Mouse (Mus musculus) kidney, postnatal 14 days (tissue): ENCODE measurements around the gene Samd4b.

Experiments used
- DNase-seq: peaks from one replicate; pipeline ENCODE4 v3.0.0; 2022; ENCODE audit warnings: mixed read lengths

The Samd4b gene

DNA sequence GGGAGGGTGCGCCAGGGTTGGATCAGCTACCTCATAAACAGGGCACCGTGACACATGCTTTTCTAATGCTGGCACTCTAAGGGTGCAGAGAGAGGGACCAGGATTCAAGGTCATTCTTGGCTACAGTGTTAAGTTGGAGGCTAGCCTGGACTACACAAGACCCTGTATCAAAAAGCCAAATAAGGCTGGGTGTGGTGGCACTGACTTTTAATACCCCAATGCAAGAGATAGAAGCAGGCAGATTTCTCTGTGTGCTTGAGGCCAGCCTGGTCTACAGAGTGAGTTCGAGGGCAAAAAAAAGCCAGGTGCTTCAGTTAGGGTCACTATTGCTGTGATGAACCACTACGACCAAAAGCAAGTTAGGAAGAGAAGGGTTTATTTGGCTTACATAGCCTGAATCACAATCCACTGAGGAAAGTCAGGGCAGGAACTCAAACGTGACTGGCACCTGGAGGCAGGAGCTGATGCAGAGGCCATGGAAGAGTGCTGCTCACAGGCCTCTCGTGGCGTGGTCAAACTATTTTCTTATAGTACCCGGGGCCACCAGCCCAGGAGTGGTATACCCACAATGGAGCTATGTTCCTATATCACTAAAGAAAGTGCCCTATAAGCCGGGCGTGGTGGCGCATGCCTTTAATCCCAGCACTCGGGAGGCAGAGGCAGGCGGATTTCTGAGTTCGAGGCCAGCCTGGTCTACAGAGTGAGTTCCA lies 156.0 kb downstream of the Samd4b start:
- DNase-seq: no peak

DNA sequence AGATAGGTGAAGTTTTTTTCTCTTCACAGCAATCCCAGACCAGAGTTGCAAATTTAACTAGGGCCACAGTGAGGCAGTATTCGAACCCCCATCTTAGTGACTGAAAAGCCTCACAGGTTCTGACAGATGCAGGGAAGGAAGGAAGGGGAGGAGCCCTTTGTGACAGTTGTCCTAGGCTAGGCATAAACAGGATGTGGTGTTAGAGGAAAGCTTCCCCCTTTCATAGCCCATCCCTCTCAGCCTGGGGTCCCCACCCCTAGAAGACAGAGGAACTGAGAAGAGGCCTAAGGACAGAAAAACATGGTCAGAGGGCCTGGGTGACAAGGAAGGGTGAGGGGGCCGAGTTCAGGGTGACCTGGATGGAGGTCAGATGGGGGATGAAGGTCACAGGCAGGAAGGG lies 157.2 kb downstream of the Samd4b start:
- peak; percentile 52 for DNase-seq

DNA sequence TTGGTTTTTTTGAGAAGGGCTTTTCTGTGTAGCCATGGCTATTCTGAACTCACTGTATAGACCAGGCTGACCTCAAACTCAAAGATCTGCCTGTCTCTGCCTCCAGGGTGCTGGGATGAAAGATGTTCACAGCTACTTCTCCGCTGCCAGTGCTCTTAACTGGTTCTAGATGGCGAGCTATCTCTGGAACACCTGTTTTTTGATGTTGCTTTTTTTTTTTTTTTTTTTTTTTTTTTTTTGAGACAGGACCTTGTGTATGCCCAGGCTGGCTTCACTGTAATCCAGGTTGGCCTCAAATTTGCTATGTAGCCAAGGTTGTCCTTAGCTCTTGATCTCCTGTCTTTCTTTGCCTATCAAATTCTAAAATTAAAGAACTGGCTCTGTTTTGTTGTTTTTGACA lies 159.2 kb downstream of the Samd4b start:
- no peak for DNase-seq

DNA sequence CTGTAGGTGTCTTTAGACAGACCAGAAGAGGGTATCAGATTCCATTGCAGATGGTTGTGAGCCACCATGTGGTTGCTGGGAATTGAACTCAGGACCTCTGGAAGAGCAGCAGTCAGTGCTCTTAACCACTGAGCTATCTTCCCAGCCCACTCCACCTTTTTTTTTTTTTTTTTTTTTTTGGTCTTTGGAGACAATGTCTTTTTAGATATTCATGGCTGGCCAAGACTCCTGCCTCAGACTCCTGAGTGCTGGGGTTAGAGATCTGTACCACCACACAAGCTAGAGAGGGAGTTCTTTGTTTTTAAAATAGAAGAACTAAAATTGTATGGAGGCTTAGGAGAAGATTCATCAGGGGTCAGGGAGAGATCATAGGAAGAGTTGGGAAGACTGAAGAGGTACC lies 160.0 kb downstream of the Samd4b start:
- no peak for DNase-seq

DNA sequence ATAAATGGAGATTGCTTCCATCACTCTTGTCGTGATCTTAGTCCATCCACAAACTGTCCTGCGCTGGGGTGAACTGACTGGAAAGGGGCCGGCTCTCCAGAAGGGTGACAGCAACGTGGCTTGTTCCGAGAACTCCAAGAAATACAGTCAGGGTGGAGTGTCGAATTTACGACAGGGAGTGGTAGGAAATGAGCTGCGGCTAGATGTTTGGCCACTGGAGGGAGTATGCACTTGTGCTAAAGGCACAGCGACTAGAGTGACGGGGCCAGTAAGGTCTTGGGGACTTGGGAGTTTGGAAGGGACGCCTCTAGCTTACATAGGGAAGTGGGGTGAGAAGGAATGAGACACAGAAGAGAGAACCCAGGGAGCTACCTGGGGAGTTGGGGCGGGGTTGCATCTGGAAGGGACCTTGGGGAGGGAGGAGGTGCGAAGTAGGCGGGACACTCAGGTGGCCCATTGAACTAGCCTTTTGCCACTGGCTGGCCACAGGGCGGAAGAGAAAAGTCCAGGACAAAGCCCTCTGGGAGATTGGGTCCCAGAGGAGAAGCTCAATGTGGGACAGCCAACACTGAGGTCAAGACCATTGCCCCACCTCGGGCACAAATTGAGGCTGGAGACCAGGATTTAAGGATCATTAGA lies 160.9 kb downstream of the Samd4b start, which contains the start of gene Gmfg:
Gene Gmfg (plus strand): TSS at position 516 of the 639 bp plus-strand sequence.
- DNase-seq: peak; percentile 84

DNA sequence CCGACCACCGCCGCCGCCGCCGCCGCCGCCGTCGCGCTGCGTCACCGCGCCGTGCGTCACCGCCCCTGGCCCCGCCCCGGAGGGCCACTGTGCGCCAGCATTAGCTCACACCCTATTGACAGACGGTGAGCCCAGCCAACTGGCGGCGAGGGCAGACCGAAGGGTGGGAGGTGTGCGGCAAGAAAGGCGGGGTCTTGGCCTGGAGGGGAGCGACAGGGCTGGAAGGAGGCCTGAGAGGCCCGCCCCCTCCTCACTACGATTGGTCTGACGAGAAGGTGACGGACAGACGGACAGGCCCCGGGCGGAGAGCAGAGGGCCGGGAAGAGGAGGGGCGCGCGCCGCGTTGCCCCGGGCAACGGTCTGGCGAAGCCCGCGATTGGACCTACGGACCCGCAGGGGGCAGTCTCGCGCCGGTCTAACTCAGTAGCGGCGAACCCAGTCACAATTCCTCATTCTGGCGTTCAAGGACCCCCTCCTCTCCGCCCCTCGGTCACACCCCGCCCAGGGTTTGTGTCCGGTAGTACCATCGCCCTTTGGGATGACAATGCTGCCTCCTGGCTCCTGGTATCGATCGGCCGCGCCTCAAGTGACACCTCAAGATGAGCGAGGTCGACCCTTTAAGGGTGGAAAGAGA lies 161.6 kb downstream of the Samd4b start:
- DNase-seq: peak; percentile 100

DNA sequence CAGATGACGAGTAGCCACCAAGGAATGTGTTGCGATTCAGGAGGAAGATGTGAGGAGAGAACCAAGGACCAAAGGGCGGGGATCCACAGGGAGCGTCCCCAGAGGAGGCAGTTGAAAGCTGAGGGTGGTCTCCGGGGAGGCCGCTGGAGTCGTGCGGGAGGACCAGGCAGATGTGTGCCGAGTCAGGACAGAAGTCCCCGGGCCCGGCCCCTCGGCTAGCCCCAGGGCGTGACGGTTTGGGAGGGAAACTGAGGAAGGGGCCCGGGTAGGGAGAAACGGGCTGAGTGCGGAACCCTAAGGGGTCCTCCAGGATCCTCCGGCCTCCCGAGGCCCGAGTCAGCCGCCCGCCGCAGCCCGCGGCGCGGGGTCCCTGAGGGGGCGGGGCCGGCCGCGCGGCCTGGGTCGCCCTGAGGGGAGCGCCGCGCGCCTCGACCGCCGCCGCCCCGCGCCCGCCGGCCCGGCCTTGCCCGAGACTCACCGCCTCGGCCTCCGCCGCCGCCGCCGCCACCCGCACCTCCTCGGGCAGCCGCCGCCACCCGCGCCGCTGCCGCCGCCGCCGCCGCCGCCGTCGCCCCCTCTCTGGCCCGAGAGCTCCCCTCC lies 162.2 kb downstream of the Samd4b start:
- DNase-seq: peak; percentile 33

DNA sequence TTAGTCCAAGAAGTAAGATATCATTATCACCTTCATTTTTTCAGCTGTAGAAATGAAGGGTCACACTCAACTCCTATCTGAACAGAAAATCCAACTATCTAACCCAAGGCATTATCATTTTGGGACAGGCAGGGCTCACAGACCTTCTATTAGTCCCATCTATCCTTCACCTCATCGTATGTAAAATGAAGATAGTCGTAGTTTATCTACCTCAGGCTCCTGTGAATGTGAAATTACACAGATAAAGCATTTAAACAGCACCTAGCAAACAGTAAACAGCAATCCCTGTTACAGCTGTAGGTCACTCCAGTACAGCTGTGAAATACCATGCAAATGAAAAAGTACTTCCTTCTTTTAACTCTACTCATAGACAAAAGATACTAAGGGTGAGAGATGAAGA lies 165.7 kb downstream of the Samd4b start:
- no peak for DNase-seq

GRCm38 (mm10) chr7:28430512-28430911 lies 167.4 kb downstream of the Samd4b start:
- no peak for DNase-seq

- DNase-seq: peak; percentile 39
These were observed 170.2 kb downstream of the Samd4b start for GRCm38 (mm10) chr7:28427738-28428137.

- DNase-seq: no peak
These were observed 174.9 kb downstream of the Samd4b start for GRCm38 (mm10) chr7:28423018-28423417.

DNA sequence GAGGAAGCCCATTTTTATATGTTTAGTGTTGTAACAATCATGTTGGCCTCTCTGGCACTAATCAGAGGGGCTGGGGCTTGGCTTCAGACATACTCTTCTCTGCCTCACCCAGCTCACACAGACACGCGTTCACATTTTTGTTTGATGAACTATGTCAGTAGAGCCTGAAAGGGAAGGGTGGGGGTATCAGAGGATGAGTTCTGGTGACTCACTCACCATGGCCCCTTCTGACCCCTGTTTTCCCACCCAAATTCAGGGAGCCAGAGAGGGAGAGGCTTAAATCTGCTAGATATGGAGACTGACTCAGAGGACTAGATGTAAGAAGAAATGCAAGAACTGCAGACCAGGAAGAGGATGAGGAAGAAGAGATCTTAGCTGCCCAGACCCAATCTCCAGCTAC lies 178.5 kb downstream of the Samd4b start:
- DNase-seq: no peak

- peak; percentile 87 for DNase-seq
These were observed 179.8 kb downstream of the Samd4b start for GRCm38 (mm10) chr7:28418096-28418670.

- DNase-seq: no peak
These were observed 180.6 kb downstream of the Samd4b start for GRCm38 (mm10) chr7:28417368-28417767.

DNA sequence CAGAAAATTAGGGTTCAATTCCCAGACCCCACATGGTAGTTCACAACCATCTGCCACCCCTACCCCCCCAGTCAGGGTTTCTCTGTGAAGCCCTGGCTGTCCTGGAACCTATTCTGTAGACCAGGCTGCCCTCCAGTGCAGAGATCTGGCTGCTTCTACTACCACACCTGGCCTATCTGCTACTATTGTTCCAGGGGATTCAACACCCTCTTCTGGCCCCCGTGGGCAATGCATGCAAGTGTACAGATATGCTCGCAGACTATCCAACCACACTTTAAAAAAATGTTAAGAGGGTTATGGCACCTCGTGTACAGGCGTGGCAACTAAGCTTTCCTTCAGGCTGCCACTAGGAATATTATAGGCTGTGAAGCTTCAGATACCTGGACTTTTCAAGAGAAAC lies 185.1 kb downstream of the Samd4b start:
- DNase-seq: no peak

DNA sequence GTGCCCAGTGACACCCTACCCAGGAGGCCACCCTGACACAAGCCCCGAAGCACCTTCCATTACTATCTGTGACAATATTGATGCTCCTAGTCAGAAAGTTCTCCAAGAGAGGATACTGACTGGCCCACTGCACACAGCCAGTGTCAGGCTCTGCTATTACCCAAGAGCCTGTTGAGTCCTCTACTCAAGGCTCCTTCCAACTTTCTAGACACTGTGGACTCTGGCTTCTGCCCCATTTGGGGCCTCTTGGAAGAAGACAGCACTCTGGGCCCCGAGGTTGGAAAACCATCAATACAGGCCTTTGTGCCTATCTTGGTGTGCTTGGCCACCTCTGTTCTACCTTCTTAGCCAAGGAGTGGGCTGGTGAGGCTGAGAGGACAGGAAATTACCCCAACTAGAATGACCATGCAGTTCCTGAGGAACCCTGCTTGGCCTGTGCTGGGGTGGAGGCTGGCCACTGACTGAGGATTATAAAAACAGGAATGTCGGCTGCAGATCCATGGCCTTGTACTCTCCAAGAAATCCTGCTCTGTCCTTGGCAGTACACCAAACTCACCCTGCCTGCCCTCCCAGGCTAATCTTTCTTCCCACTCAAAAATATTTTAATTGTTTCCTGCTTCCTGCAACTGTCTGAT lies 187.0 kb downstream of the Samd4b start:
- DNase-seq: peak; percentile 87

DNA sequence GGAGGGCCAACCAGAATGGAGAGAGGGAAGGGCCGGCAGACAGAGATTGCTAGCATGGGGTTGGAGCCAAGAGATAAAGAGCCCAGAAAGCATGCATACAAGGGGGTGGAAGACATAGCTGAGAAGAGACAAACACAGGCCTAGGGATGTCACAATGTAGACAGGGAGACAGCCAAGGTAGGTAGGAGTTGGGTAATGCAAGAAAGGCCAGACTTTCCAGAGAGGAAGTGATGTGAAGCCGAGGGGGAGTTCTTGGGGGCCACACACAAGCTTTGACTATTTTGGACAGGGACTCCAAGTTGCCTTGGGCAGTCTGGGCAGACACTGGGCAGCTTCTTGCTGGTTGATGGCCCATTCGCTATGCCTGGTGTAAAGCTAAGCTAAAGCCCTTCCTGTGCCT lies 196.0 kb downstream of the Samd4b start:
- DNase-seq: no peak

DNA sequence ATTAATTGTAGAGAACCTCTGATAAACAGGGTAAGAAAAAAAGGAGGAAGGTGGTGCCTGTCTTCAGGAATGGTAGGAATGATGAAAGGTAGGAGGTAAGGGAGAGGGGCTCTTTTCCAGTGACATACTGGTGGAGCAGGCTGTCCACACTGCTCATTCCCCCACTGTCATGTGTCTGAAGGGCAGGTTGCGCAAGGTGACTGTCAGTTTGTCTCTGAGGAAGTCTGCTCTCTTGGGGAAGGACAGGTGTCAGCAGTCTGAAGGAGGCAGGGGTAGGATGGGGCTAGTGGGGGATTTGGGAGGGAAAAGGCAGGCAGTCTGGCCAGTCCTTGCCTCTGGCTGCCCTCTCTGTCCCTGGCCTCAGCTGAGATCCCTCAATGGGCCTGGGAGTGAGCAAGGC lies 196.9 kb downstream of the Samd4b start:
- DNase-seq: no peak

DNA sequence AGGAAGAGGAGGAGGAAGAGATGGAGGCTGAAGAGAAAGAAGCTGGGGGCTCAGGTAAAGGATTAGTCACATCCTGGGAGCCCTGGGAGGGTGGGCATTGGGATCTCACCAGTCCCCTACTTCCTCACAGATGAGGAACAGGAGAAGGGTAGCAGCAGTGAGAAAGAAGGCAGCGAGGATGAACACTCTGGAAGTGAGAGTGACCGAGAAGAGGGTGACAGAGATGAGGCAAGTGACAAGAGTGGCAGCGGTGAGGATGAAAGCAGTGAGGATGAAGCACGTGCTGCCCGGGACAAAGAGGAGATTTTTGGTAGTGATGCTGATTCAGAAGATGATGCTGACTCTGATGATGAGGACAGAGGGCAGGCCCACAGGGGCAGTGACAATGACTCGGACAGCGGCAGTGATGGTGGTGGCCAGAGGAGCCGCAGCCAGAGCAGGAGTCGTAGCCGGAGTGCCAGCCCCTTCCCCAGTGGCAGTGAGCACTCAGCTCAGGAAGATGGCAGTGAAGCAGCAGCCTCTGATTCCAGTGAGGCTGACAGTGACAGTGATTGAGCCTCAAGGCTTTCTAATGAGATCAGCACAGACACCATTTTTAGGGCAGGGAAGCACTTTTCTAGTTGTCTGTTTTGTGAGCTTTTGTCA lies 199.1 kb downstream of the Samd4b start:
- no peak for DNase-seq

- peak; percentile 56 for DNase-seq
These were observed 199.9 kb downstream of the Samd4b start for GRCm38 (mm10) chr7:28398000-28398399.

- no peak for DNase-seq
These were observed 202.5 kb downstream of the Samd4b start for GRCm38 (mm10) chr7:28395425-28395824.

GRCm38 (mm10) chr7:28393272-28393951 lies 204.5 kb downstream of the Samd4b start:
- no peak for DNase-seq
